Mouse (Mus musculus) cerebellum, adult 2 months (tissue): ENCODE results near the gene Rac2. TPM values are rescaled to one million over a fixed set of nuclear protein-coding genes. Genes with fewer than 3 reads are reported as not detected.

Source experiments
- DNase-seq, 2 experiments: peaks; one replicate each; pipeline ENCODE4 v3.0.0; 2021
- H3K27ac ChIP-seq: fragments of 200-500 bp; 2 replicates; pipeline ENCODE4 v1.5.1; 2012; ENCODE audit warnings: low read length, control low read depth, inconsistent platforms; ENCODE audit not compliant: insufficient read depth
- H3K27me3 ChIP-seq: fragments of 200-500 bp; 2 replicates; pipeline ENCODE4 v1.6.1; 2012; ENCODE audit warnings: inconsistent platforms, mild to moderate bottlenecking, low read length, moderate library complexity; ENCODE audit not compliant: control insufficient read depth, insufficient read depth
- H3K4me1 ChIP-seq: fragments of 200-500 bp; 2 replicates; pipeline ENCODE4 v1.6.1; 2011; ENCODE audit warnings: low read length; ENCODE audit not compliant: control insufficient read depth, insufficient read depth
- H3K4me3 ChIP-seq: fragments of 200-500 bp; replicated peaks from 2 replicates; pipeline ENCODE3; 2011; ENCODE audit warnings: mild to moderate bottlenecking, low read depth, low read length, control low read depth; ENCODE audit not compliant: insufficient read depth
- CTCF ChIP-seq: fragments of 200-500 bp; IDR thresholded peaks from 2 replicates; pipeline ENCODE4 v1.5.1; 2011; ENCODE audit warnings: low read depth, mild to moderate bottlenecking, control low read depth, low read length, moderate library complexity, borderline replicate concordance; ENCODE audit not compliant: insufficient read depth
- POLR2A ChIP-seq: fragments of 200-500 bp; IDR thresholded peaks from 2 replicates; pipeline ENCODE4 v1.6.1; 2011; ENCODE audit warnings: low read length, control low read depth, borderline replicate concordance; ENCODE audit not compliant: insufficient read depth
- WGBS: fragments of 180-500 bp; shearing (Covaris S2); methylation state at CpG from one replicate; pipeline ENCODE4 v1.1.7; 2018; 5-methylcytosine and 5-hydroxymethylcytosine counted together
- polyA plus RNA-seq: library from polyadenylated mRNA; depleted of rRNA; stranded (reverse); fragments of >200 nt; gene quantifications from 2 replicates; pipeline ENCODE4 v1.2.3, GENCODE M21; 2012

Rac2 gene
- polyA plus RNA-seq, 1 experiment, result 1.8 TPM

GRCm38 (mm10) chr15:78531901-78532469, 40.6 kb downstream of the Rac2 start:
- peak; percentile 99 to 100 for DNase-seq
- Histone ChIP-seq H3K4me1 (peaks cover 46% of the 10 kb centered on the region), H3K4me3 (peak overlapping the region; percentile 73), H3K27ac (peak overlapping the region; percentile 77), H3K27me3 (no peaks in the 10 kb centered on the region)
- TF ChIP-seq POLR2A (no peak; the same call in 1 of the 2 replicates), CTCF (peak; percentile 92)
- under 1% methylated on average over 25 of the region's 25 CpGs for WGBS

- 71% methylated on average over 4 of the region's 4 CpGs for WGBS
- DNase-seq, result peak in 1 of 2 experiments; percentile 26
- peaks cover 46% of the 10 kb centered on the region for H3K4me1 ChIP-seq
- H3K27ac ChIP-seq, result peak overlapping the region; percentile 77
- TF ChIP-seq CTCF (no peak), POLR2A (no peak)
- no peak overlapping the region for H3K4me3 ChIP-seq
- no peaks in the 10 kb centered on the region for H3K27me3 ChIP-seq
Observed at GRCm38 (mm10) chr15:78531451-78531720, 41.2 kb downstream of the Rac2 start.

- DNase-seq, result peak; percentile 72 to 83
- TF ChIP-seq CTCF, result no peak
- no peak for TF ChIP-seq POLR2A
- peak within 1 kb of the TSS; percentile 77 for H3K27ac ChIP-seq
- H3K4me1 ChIP-seq, result peaks cover 46% of the 10 kb centered on the region
- H3K27me3 ChIP-seq, result no peaks in the 10 kb centered on the region
- WGBS, result 47% methylated on average over 17 of the region's 17 CpGs
- H3K4me3 ChIP-seq, result peak within 1 kb of the TSS; percentile 73
Observed at GRCm38 (mm10) chr15:78530671-78531450, 41.7 kb downstream of the Rac2 start, which contains the start of gene C1qtnf6. TSS of gene C1qtnf6 (minus strand) at chr15:78531416.

- H3K27ac ChIP-seq, result no peak overlapping the region
- H3K4me1 ChIP-seq, result peaks cover 43% of the 10 kb centered on the region
- no peaks in the 10 kb centered on the region for H3K27me3 ChIP-seq
- 94% methylated on average over 3 of the region's 3 CpGs for WGBS
- H3K4me3 ChIP-seq, result no peak overlapping the region
- DNase-seq, result no peak
- no peak for TF ChIP-seq POLR2A
- TF ChIP-seq CTCF, result no peak
Observed at GRCm38 (mm10) chr15:78530141-78530540, 42.4 kb downstream of the Rac2 start.

GRCm38 (mm10) chr15:78529428-78529990, 43.1 kb downstream of the Rac2 start:
- TF ChIP-seq CTCF, result no peak
- TF ChIP-seq POLR2A, result no peak
- peak; percentile 61 to 67 for DNase-seq
- H3K27ac ChIP-seq, result no peak overlapping the region
- H3K4me1 ChIP-seq, result peaks cover 39% of the 10 kb centered on the region
- 17% methylated on average over 14 of the region's 15 CpGs for WGBS
- peak overlapping the region; percentile 9 for H3K4me3 ChIP-seq
- H3K27me3 ChIP-seq, result no peaks in the 10 kb centered on the region

DNA sequence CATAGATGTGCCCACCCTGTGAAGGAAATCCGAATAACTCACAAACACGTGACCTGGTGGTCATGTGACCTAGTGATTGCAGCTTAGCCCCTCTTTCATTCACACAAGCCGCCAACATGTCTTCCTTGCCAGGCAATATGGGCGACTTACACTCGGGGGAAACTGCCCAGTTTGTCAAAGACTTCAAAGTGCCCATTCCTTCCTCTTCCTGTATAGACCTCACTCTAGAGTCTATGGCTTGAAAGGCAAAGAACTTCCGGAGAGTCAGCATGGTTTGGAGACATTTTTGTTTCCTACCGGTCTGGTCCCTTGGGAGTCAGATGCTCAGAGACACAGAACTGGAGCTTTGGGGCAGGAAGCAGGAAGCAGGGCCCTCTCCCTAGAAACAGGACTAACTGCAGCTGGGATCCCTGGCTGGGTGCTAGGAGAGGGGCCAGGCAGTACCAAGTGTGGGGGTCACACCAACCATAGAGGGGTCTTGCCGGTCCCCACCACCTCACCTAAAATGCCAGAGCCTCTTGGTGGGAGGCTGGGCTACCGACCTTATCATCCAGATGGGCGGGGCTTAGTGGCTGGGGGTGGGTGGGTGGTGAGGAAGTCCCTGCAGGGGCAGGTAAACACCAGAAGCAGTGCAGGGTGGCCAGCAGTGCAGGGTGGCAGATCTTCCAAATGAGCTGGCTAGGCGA, 43.7 kb downstream of the Rac2 start:
- TF ChIP-seq CTCF (no peak), POLR2A (no peak)
- no peak overlapping the region for H3K27ac ChIP-seq
- WGBS, result 61% methylated on average over 11 of the region's 11 CpGs
- peak in 1 of 2 experiments; percentile 12 for DNase-seq
- H3K4me3 ChIP-seq, result peak overlapping the region; percentile 9
- H3K27me3 ChIP-seq, result no peaks in the 10 kb centered on the region
- peaks cover 33% of the 10 kb centered on the region for H3K4me1 ChIP-seq

DNA sequence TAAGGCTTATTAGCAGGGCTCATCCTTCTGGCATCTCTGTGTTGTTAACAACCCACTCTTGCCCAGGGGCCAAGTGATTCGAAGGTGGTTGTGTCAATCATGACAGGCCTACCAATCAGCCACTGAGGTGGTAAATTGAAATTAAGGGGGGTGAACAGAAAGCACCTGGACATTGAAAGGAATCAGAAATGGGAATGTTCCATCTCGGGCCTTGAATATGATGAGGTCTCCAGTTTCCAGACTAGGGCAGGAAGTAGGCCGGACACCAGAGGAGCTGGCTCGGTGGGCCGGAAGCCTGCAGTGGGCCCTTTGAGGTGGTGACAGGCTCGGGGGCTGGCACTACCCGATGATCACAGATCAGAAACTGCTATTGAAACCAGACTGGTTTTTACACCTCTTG, 44.6 kb downstream of the Rac2 start:
- peaks cover 25% of the 10 kb centered on the region for H3K4me1 ChIP-seq
- no peak overlapping the region for H3K27ac ChIP-seq
- H3K4me3 ChIP-seq, result no peak overlapping the region
- no peak for TF ChIP-seq CTCF
- TF ChIP-seq POLR2A, result no peak
- peak; percentile 26 to 43 for DNase-seq
- H3K27me3 ChIP-seq, result no peaks in the 10 kb centered on the region
- WGBS, result 80% methylated on average over 7 of the region's 7 CpGs
